Mouse (Mus musculus) heart, adult 2 months (tissue): ENCODE data around the gene Thoc5.

Experiments
- CTCF ChIP-seq: fragments of 200-600 bp; IDR thresholded peaks from 2 replicates; pipeline ENCODE4 v1.8.1; 2022; ENCODE audit warnings: antibody characterized with exemption, mild to moderate bottlenecking, moderate library complexity
- EP300 ChIP-seq: fragments of 200-500 bp; IDR thresholded peaks from 2 replicates; pipeline ENCODE4 v1.6.1; 2011; ENCODE audit warnings: low read depth, low read length, control low read depth; ENCODE audit not compliant: insufficient read depth
- POLR2A ChIP-seq: fragments of 200-500 bp; IDR thresholded peaks from 2 replicates; pipeline ENCODE4 v1.6.1; 2011; ENCODE audit warnings: mild to moderate bottlenecking, low read depth, low read length, control low read depth; ENCODE audit not compliant: insufficient read depth

- TF ChIP-seq CTCF, result no peak
- no peak for TF ChIP-seq POLR2A
- TF ChIP-seq EP300, result no peak
Measured at GRCm38 (mm10) chr11:4966888-4967287, 71.8 kb downstream of the Thoc5 start.
